Mouse (Mus musculus) left cerebral cortex, adult 18-20 months (tissue): ENCODE data around the gene Hspb8. TPM values are rescaled to one million over a fixed set of nuclear protein-coding genes. Genes with fewer than 3 reads are reported as not detected.
"Not testable (repeated sequence)": the region's sequence is repeated elsewhere in the genome, so short reads cannot be mapped to it uniquely, and the experiment has no call there.

Experiments
- DNase-seq, 2 experiments: peaks; one replicate each; pipeline ENCODE4 v3.0.0; 2021 to 2022; ENCODE audit warnings: low spot score in 2 of 2, mixed read lengths in 1 of 2
- total RNA-seq, 2 experiments: library from RNA; stranded (reverse); gene quantifications; 2 replicates each; pipeline ENCODE4 v1.2.3; 2021

Gene Hspb8
- total RNA-seq, 2 experiments from 2014 or later = 11.5 to 11.6 TPM

GRCm38 (mm10) chr5:116434976-116435850 is 12.5 kb upstream of the Hspb8 start:
- peak; percentile 43 to 48 for DNase-seq

GRCm38 (mm10) chr5:116432871-116433270 is 10.2 kb upstream of the Hspb8 start:
- no peak for DNase-seq

- no peak for DNase-seq
Measured at GRCm38 (mm10) chr5:116426701-116427100, 4.0 kb upstream of the Hspb8 start.

GRCm38 (mm10) chr5:116425709-116426108 is 3.0 kb upstream of the Hspb8 start:
- not testable (repeated sequence) for DNase-seq

- no peak for DNase-seq
Measured at GRCm38 (mm10) chr5:116425273-116425672, 2.6 kb upstream of the Hspb8 start.

DNA sequence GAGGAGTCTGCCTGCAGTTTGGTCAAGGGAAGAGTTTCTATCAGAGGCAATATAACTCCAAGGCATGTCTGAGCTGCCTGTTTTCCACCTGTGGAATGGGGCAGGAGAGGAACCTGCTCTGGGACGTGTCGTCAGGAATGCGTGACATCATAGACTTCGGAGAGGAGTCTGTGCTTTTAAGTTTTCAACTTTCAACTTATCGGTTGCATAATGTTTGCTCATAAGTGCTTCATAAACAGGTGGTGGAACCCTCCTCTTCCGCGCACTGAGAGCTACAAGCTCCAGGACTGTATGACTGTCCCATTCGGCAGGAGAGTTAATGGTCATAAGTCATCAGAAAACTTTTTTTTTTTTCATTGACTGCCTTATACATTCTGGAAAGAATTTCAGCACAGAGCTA is 1.1 kb upstream of the Hspb8 start:
- DNase-seq = no peak

GRCm38 (mm10) chr5:116421791-116422481 is 728 bp downstream of the Hspb8 start:
- no peak for DNase-seq

DNA sequence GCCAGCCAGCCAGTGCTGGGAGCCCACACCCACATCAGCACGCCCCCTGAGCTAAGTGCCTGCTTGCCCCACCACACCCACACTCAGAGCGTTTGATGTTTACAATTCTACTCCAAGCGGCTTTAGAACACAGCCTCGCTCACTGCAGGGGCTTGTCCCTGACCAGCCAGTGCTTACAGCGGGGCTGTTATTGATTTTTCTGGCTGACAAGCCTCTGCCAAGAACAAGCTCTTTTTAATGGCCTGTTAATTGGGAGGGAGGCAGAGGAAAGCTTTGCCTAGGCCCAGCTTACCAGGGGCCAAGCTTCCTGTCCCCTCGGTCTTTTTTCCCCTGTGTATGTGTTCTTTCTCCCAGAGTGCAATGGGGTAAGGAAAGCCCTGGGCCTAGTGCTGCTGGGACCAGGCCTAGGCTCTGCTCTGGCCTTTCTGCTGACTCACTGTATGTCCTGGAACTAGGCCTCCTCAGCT is 1.9 kb downstream of the Hspb8 start:
- peak in 1 of 2 experiments; percentile 23 for DNase-seq

- no peak for DNase-seq
Measured at GRCm38 (mm10) chr5:116420213-116420612, 2.5 kb downstream of the Hspb8 start.

DNA sequence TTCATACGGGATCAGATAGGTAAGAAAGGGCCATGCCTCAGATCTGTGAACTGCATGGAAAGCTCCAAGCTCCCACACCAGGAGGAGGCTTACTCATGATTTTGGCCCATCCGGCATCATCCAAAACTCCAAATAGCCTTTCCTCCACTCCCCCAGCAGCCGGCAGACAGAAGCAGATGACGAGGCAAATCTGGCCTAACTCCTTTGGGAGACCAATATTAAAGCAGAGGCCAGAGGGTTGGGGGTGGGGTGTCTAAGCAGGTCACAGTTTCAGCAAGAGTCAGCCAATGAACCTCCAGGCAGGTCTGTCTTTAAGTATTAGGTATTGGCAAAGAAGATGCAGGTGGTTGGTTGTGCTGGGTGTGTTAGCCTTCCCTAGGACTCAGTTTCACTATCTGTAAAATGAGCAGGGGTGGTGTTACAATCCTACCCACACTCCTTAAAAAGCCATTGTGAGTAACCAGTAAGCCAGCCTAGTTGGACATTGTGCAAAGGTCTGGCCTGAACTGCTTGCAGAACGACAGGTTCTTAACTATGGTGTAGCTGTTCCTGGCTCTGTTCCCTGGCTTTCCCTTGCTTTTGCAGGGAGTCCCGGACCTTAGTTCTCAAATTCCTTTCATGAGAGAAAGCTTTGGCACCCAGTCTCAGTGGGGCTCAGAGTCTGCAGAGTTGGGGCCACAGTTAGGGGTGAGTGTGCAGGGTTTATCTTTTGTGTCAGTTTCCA is 3.2 kb downstream of the Hspb8 start:
- DNase-seq = no peak

GRCm38 (mm10) chr5:116416208-116416607 is 6.5 kb downstream of the Hspb8 start:
- DNase-seq = no peak

- DNase-seq = no peak
Measured at GRCm38 (mm10) chr5:116409689-116410590, 12.7 kb downstream of the Hspb8 start.

- no peak for DNase-seq
Measured at GRCm38 (mm10) chr5:116408965-116409364, 13.7 kb downstream of the Hspb8 start.

DNA sequence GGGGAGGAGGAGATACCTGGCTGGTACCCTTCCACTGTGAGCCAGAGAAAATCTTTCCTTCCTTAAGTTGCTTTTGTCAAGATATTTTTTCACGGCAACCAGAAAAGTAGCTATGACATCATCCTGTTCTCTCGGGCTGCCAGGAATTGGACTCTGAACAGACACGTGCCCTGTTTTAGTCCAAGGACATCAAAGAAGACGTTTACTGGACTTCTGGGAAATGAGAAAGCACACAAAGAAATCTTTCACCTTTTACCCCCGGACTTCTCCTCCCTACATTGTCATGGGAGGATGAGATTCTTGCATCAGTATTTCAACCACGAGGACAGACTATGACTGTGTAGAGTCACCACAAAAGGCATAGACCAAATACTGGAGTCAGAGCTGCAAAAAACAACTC is 14.7 kb downstream of the Hspb8 start:
- DNase-seq = no peak

DNA sequence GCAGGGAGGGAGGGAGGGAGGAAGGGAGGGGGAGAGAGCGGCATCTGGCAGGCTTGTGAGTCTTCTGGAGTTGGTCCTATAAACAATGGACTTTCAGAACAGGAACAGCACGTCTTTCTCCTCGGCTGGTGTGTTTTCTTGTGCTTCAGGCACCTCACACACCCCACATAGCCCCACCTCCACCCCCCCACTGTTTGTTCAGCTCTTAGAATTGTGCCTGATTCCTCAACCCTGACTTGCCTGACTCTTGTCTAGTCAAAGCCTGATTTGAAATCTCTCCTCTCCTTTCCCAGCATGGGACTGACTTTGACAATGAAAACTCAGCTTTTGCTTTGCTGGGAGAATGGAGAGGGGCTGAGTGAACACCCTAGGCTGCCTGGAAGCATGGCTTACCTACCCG is 15.3 kb downstream of the Hspb8 start:
- DNase-seq = no peak

DNA sequence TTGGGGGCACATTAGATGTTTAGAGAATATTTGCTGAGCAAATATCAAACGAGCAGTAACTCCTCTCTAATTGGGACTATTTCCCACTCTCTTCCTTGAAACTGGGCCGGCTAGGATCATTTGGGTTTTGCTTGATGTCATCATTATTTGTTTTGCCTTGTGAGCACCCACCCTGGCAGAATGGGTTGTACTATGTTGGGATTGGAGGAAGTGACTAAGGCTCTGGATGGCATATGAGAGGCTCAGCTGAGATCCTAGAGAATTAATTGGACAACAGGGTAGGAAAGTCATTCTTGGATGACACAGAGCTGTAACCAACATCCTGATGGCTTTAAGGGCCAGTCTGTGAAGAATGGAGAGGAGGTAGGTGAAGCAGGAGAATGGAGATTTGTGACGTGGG is 16.2 kb downstream of the Hspb8 start:
- no peak for DNase-seq

- DNase-seq = no peak
Measured at GRCm38 (mm10) chr5:116405934-116406333, 16.7 kb downstream of the Hspb8 start.

GRCm38 (mm10) chr5:116404063-116404462 is 18.6 kb downstream of the Hspb8 start:
- no peak for DNase-seq

GRCm38 (mm10) chr5:116400801-116401200 is 21.9 kb downstream of the Hspb8 start:
- DNase-seq = no peak

- no peak for DNase-seq
Measured at GRCm38 (mm10) chr5:116400042-116400730, 22.5 kb downstream of the Hspb8 start.
